Mouse (Mus musculus): ENCODE results near the gene Kdelc2.
A peak's percentile ranks its signal among the peaks of the same experiment; 100 is the strongest.

Kdelc2 gene

DNA sequence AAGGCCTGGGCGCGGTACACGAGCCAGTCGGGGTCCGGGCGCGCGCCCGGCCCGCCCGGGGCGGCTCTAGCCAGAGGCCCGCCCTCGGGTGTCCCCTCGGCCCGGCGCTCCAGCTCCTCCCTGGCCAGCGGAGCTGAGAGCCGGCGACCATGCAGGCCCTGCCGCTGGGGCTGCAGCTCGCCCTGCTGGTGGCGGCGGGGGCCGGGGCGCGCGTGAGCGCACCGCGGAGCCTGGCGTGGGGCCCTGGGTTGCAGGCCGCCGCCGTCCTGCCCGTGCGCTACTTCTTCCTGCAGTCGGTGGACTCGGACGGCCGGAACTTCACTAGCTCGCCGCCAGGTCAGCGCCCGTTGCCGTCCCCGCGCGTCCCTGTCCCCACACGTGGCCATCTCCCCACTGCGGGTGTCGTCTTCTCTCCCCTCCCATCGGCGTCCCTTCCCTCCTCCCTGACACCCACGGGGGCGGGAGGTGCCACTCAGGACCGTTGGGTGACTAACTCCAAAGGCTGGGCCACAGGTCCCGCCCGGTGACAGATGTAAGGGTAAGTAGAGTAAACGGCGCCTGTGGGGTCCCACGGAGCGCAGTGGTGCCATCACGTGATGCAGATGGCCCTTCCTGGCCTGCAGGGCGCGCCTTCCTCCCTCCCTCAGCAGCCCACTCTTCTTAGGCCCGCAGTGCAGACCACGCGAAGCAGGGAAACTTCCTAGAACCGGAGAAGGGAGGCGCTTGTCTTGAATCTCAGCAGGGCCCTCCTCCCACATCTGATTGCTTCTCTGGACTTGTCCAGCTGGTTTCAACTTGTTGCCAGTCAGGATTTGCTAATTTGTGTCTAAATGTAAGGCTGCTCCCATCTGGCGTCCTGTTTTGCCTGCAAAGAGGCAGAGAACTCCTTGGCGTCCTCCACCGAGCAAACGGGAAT, at the start of gene Kdelc2:
TSS of gene Kdelc2 (plus strand) at position 75 of the 916 bp plus-strand sequence.
- peak; percentile 75 for DNase-seq

DNA sequence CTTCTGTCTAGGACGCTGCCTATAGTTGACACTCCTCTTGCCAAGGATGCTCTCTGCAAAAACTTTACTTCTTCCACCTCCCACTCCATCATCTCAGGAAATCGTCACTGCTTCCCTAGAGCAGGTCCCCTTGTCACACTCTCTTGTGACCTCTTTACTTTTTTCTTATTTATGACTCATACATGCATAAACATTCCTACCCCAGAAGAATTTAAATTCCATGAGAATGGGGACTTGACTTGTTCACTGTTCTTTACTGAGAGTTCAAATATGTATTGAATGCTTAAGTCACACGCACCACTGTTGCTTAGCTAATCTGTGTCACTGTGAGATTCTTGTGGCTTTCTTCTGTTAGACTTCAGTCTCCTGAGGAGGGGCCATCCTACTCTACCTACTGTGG, 48.7 kb upstream of the Kdelc2 start:
- no peak for DNase-seq

DNA sequence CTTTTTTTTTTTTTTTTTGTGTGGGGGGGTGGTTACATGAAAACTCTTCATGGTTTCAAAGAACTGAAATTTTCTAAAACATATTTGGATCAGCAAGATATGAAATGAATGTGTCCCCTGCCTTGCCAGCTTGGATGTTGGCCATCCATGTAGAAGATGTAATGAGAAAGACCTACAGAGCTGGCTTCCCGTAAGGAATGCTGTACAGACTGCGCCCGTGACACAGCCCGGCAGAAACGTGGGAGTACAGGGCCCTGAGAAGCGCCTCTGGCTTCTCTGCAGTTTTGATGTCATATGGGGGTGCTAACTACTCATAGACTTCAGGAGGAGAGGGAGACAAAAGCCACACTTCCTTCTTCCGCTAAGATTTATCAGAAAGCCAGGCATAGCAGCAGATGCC, 44.2 kb upstream of the Kdelc2 start:
- no peak for DNase-seq

DNA sequence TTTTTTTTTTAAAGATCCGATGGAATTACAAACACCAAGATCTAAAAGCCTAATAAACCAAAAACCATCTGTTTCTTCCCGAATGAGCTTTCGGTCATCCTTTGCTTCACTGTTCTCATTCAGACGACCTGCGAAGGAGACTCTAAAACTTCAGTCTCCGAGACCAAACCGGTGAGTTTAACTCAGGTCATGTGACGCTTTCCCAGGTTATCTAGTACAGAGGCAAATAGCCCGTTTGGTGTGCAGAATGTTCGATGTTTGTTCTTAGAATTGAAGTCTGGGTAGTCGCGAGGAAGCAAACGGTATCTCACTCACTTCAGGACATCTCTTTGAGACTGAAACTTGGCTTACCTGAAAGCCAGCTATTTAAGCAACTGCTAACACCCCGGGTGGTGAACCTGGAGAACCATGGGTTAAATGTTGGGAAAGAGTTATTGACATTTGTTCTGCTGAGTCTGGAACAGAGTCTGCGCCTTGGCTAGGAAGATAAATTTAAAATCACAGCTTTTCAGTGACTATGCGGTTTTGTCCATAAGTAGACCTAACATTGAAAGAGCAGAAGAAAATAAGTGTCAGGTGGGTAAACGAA, 43.4 kb upstream of the Kdelc2 start:
- DNase-seq: no peak

DNA sequence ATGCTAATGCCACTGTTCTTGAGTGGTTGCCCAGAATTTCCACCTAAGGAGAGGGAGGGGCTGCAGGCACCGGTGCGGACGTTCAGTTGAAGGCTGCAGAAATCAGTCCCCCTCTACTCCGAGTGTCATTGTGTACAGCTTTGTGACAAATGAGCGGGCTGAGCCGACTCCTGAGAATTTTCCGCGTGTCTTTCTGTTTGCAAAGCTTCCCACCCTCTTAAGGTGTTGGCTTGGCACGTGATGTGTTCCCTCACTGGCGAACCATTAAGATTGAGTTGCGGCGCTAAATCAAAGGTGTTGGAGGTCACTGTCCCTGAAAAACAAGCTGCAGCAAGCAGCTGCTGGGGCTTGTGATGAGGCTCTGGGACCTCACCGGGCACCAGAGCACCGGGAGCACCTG, 42.9 kb upstream of the Kdelc2 start:
- DNase-seq: peak; percentile 35

DNA sequence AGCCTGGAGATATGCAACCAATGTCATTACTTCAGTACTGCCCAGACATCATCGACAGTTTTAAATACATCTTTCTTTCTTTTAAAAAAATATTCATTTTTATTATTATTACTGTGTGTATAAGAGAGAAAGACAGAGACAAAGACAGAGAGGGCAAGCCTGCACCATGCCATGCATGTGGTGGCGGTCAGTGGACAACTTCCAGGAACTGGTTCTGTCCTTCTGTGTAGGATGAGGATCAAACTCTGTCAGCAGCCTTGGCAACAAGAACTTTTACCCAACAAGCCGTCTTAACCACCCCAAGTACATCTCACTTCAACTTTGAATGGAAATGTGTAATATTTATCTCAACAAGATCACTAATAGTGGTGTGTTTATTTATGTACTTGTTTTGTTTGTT, 41.8 kb upstream of the Kdelc2 start:
- no peak for DNase-seq

DNA sequence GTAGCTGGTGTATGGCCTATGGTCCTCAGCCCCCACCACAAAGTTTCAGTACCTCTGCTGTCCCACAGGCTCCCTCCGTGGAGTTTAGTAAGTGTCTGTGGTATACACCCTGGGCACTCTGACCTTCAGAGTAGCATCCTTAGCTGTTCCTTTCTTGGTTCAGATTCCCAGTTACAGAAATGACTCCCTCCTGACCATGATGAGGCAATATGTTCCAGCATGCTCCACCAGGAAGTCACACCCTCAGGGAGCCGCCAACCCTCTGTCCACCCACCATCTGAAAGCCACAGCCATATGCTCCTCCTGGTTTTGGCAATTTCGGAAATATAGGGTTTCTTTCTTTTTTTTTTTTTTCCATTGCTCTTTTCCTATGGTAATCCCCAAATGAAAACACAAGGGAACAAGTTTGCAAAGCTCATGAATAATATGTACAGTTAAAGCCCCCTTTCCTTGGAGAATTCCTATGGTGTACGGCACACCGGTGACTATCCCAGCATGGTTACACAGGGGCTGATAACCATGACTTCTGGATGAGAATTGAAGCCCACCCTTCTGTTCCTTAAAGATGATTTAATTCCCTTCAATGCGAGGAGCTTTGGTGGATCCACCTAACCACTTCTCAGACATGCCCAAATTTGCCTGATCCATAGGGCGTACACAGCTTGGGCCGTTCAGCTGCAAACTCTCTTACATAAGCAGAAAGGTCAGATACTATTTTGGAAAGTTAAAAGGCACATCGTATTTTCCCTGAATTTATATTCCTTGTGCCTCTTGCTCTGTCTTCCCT, 39.0 kb upstream of the Kdelc2 start:
- DNase-seq: peak; percentile 56

DNA sequence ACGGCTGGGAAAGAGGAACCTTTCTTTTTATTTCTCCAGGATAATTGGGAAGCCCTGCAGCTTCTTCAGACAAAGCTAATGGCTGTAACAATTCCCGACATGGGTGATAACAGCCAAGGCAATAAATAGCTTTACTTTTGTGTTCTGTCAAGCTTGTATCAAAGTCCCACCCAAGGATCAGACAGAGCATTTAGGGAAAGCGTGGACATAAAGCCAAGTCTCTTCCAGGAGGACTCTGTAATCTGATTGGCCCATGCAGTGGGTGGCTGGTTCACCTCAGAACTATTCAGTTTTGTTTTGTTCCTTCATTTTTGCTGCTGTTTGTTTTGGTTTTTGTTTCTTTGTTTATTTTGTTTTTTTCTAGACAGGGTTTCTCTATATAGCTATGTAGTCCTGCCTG, 38.1 kb upstream of the Kdelc2 start:
- no peak for DNase-seq

DNA sequence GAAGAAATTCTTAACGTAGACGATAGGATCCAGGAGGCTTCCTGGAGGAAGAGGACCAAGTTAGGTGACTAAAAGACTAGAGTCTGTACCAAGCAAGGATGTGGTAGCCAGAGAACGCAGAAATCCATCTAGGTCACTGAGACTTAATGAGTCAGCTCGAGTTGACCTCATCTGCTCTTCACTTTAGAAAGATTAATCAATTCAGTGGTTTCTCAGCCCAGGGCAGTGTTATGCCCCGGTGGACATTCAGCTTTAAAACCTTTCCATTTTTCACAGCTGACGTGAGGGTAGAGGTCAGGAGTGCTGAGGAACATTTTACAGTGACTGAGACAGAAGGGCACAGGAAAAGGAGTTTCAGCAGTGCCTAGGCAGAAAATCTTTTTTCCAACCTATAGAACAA, 37.4 kb upstream of the Kdelc2 start:
- DNase-seq: no peak

DNA sequence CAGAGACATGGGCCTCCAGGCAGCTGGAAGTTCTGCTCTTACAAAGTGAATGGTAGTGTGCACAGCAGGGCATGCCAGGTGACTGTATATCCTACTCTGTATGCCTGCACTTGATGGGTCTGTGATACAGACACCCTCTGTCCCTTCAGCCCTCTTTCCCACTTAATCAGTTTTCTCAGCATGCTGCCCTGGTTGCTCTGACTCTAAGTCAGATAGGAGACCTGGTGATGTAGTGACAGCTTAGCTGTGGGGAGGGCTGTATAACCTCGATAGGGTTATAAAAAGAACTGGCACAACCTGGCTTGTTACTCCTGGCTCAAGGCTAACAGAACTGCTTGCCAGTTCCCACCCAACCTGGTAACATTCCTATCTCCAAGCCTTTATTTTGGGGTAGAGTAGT, 34.6 kb upstream of the Kdelc2 start:
- DNase-seq: no peak

DNA sequence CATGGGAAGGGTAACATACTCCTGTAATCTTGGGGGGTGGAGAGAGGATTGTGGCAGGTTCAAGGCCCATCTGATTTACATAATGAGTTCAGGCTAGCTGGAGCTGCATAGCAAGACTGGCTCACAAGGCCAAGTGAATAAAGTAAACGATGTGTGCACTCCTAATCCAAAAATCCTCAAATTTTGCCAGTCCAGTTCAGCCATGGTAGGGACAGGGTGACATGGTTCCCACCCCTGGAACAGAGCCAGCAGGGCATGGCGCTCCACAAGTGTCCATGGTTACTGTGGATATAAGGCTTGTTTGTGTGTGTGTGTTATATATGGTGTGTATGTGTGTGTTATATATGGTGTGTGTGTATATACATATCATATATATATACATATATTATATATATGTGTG, 33.5 kb upstream of the Kdelc2 start:
- no peak for DNase-seq

DNA sequence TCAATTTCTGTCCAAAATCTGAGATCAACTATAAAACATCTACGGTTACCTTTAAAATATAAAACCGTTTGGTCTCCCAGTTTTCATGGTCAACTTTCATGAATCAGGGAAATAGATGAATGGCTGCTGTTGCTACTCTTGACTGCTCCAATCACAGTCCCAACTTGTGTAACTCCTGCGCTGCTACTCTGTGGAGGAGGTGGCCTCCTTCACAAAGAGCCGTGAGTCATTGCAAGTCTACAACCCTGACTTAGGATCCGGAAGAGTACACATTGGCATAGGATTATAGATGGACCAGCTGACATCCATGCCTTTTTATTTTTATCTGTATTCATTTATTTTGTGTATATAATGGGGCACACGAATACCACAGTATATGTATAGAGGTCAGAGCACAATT, 31.9 kb upstream of the Kdelc2 start:
- DNase-seq: no peak

DNA sequence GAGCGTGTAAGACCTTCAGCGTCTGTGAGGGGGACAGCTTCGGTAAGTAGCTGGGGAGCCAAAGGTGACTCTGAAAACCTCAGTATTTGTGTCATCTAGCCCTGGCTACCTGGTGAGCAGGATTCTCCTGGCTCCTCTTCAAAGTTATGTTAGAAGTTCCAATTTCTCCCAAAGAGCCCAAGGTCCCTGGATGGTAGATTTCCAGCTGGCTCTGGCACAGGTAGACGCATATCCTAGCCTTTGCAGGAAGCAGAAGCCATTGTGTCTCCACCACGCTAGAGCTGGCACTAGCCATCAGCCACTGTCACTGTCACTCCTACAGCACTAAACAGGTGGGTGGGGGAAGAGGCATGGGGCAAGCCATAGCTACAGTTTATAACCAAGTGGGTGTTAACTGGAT, 30.7 kb upstream of the Kdelc2 start:
- no peak for DNase-seq

DNA sequence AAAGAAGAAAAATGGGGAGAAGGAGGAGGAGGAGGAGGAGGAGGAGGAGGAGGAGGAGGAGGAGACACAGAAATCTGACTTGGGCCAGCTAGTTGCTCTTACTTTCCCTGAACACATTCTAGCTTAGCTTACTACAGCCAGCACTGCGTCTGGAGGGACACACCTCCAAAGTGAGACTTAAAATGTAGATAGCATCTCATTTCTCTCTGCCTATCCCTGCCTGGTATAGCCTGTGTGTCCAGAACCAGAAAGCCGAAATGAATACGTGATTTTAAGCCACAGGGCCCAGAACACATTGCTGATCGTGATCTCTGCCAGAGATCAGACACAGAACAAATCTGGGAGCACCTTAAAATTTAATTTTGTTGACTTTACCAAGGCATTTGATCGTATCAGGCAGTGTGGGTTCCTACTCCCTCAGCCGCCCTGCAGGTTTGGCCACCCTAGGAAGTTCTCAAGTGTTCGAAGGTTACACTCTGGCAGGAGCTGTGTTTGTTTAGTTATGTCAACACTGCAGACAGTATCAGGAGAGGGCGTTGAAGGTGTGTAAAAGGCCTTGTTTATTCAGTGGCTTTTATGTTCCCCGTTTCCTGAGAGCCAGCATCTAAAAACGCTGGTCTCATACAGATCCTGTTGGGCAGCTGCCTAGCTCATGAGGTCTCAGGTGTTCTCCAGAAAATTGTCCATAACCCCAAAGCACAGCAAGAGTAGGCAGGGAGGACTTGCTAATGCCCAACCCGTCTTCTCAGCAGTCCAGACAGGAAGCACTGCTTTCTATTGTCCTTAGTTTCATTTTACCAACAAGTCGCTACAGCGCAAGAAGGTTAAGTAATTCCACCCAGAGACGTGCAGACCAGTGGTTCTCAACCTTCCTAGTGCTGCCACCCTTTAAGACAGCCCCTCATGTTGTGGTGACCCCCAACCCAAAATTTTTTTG, 27.3 kb upstream of the Kdelc2 start:
- no peak for DNase-seq

DNA sequence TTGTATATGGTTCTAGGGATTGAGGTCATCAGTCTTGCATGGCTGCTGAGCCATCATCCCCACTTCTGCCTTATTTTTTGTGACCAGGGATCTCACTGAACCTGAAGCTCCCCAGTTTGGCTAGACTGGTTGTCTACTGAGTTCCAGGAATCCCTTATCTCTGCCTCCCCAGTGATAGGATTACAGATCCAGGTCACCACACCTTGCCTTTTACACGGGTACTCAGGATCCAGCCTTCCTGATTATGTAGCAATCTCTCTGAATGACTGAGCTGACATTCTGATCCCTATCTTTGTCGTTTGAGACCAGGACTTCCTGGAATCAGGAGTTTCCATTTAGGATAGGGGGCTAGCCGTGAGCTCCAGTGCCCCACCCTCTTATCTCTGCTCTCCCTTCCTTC, 12.5 kb upstream of the Kdelc2 start:
- DNase-seq: no peak

DNA sequence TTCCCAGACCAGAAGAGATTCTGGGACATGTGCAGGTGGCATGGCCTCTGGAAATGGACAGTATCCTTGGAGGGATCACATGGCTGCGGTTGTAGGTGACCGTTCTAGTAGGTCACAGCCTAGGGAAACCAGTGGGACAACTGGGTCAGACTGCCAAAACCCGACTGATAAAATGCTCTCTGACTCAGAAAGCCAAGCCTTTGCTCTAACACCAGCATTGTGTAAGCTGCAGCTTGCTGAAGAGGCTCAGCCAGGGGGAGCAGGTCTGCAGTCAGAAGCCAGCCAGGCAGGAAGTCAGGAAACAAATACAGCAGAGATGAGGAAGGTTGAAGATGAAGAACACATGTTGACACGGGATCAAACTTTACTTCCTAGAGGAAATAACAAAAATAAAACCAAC, 7.9 kb upstream of the Kdelc2 start:
- no peak for DNase-seq

DNA sequence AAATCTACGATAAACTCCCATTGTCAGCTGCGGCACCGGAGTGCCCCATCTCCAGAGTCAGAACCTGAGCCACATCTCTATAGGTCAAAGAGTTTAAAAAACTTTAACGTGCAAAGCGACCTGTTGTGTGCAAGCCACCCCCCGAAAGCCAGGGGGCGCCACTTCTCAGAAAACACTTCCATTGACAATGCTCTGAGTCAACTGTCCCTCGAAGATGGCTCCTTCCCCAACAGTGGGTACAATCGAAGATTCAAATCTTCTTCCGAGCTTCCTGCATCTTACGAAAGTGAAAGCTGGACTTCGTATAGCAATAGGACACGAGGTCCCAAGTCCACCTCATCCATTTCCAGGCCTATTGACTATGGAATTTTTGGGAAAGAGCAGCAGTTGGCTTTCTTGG, 7.0 kb upstream of the Kdelc2 start:
- no peak for DNase-seq

DNA sequence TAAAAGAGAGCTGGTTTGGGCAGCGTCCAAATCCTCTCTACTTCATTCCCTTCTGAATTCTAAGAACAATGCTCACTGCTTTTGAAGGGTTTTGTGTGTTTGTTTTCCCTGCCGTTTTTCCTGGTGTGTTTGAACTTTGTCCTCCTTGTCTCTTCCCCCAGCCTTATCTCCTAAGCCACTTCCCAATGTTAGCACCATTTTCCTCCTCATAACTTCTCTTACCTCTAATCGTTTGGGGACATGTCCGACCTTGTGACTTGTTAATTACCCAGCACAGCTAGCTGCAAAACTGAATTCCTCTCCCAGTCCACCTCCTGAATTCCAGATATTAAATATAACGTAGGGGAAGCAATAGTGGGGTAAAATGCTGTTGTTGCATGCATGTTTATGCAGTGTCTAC, 6.2 kb upstream of the Kdelc2 start:
- DNase-seq: no peak

DNA sequence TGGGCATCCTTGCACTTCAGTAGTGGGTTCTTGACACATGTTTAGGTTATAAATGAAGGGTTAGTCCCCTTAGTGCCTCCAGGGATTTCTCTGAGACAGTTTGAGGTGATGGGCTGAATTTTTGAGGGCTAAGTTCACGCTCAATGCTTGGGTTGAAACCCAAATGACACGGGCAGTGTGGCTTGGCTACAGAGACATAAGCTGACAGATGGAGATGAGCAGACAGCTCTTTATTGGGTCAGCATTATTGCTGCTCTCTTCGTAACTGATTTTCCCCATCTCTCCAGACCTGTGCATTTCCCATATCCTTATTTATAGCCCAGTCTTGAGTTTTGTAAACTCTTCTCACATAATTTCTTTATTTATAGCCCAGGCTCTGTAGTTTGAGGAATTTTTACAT, 5.7 kb upstream of the Kdelc2 start:
- DNase-seq: no peak

DNA sequence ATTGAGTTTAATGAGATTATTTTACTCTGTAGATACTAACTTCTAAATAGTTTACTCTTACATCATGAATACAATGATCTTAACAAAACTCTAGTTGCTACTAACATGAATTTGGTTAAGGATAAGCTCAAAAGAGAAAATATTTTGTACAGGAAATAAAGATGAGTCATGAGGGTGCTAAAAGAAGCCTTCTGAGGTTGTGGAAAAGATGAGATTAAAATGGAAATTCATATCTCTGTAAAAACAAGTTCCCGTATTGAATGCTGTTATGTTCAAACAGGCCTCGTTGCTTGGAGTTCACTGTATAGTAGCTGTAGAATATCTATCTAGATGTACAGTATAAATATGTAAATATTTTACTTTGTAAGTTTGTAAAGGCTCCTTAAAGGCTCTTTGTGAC, 3.2 kb upstream of the Kdelc2 start:
- no peak for DNase-seq

DNA sequence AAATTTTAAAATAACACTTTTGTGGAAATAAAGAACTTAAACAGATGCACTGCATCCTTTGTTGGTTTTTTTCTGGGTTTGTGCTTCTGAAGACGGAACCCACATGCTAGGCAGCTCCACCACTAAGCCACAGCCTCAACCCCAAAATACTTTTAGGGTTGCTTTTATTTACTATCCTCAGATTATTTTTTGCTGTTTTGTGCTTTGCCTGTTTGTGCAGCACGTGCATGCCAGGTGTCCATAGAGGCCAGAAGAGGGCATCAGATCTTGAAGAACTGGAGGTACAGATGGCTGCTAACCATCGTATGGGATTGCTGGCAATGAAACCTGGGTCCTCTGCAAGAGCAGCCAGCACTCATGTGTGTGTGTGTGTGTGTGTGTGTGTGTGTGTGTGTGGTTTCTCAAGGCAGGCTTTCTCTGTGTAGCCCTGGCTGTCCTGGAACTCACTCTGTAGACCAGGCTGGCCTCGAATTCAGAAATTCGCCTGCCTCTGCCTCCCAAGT, 2.7 kb upstream of the Kdelc2 start:
- DNase-seq: no peak

DNA sequence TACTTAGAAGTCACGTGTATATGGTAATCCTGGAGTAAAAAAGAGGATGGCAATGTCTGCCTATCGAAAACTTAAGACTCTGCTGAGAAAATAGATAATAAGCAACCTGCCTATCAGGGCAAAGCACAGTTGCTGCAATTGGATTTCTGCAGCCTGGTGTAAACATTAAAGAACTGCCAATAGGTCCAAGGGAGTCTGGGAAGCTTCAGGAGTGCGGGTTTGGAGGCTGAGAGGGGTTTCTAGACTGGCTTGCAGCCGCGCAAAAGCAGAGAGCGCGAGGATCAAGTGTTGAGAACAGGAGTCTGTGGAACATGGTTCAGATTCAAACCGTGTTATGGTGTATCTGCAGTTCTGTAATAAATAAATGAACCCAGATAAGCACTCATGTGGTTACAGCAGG, 1.0 kb downstream of the Kdelc2 start:
- DNase-seq: no peak

DNA sequence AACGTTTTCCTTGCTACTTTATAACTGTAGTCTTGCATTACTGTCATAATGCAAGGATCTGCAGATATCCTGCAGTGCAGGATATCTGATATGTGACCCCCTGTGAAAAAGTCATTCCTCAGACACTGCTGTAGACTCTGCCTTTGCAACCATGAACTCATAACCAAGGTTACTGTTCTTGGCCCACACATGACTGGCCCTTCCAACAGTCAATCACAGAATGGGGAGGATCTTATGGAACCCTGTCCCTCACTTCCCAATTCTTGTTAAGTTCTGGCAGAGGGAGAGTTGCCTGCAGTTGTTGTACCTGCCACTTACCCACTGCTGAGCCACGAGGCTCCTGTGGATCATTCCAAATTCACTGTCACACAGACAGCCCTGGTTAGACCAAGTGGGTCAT, 3.6 kb downstream of the Kdelc2 start:
- no peak for DNase-seq

Data from right cerebral cortex, postnatal 25 days (tissue).